Mouse (Mus musculus): ENCODE data around the gene Hist3h2a. TPM values are rescaled to one million over a fixed set of nuclear protein-coding genes. Genes with fewer than 3 reads are reported as not detected.
A peak's percentile ranks its signal among the peaks of the same experiment; 100 is the strongest.
"Not testable (repeated sequence)": the region's sequence is repeated elsewhere in the genome, so short reads cannot be mapped to it uniquely, and the experiment has no call there.

The Hist3h2a gene
- polyA plus RNA-seq, 1 experiment from 2014 or later = 33.9 TPM

GRCm38 (mm10) chr11:58951210-58951609 lies 3.3 kb upstream of the Hist3h2a start:
- Histone ChIP-seq H3K36me3 (ENCODE audit: control insufficient read depth, insufficient read depth, low read length) (no peaks in the 10 kb centered on the region; the same call in 1 of the 2 replicates), H3K9me3 (ENCODE audit: control insufficient read depth, low read depth, low read length) (no peaks in the 10 kb centered on the region), H3K9ac (replicated peaks; ENCODE audit: low read depth, low read length) (no peak overlapping the region), H3K4me3 (ENCODE audit: low read depth, low read length) (no peak overlapping the region), H3K27ac (ENCODE audit: low read length) (no peak overlapping the region), H3K27me3 (ENCODE audit: control insufficient read depth, insufficient read depth, low read length) (no peaks in the 10 kb centered on the region), H3K4me2 (replicated peaks; ENCODE audit: low read depth, low read length) (no peak overlapping the region), H3K4me1 (ENCODE audit: control insufficient read depth, insufficient read depth, low read length) (peaks cover 3% of the 10 kb centered on the region; the same call in 1 of the 2 replicates)
- ATAC-seq (ENCODE audit: insufficient number of reproducible peaks, insufficient read depth, low FRiP score, low read depth) = no peak
- WGBS = 66% methylated on average over 5 of the region's 5 CpGs

- H3K36me3 ChIP-seq (ENCODE audit: control insufficient read depth, insufficient read depth, low read length) = peaks cover 4% of the 10 kb centered on the region
- no peaks in the 10 kb centered on the region for H3K9me3 ChIP-seq (ENCODE audit: control insufficient read depth, low read depth, low read length)
- peaks cover 11% of the 10 kb centered on the region for H3K4me1 ChIP-seq (ENCODE audit: control insufficient read depth, insufficient read depth, low read length)
- H3K9ac ChIP-seq (replicated peaks; ENCODE audit: low read depth, low read length) = peak overlapping the region; percentile 60
- H3K27me3 ChIP-seq (ENCODE audit: control insufficient read depth, insufficient read depth, low read length) = no peaks in the 10 kb centered on the region
- peak overlapping the region; percentile 97 for H3K27ac ChIP-seq (ENCODE audit: low read length)
- peak overlapping the region; percentile 59 for H3K4me3 ChIP-seq (ENCODE audit: low read depth, low read length)
- peak overlapping the region; percentile 93 for H3K4me2 ChIP-seq (replicated peaks; ENCODE audit: low read depth, low read length)
- ATAC-seq (ENCODE audit: insufficient number of reproducible peaks, insufficient read depth, low FRiP score, low read depth) = peak; percentile 8; the same call in 1 of the 2 replicates
- WGBS = under 1% methylated on average over 33 of the region's 33 CpGs
Measured at GRCm38 (mm10) chr11:58953351-58954169, 925 bp upstream of the Hist3h2a start.

- H3K4me3 ChIP-seq (ENCODE audit: low read depth, low read length) = peak overlapping the region; percentile 59
- not testable (repeated sequence) for H3K36me3 ChIP-seq (ENCODE audit: control insufficient read depth, insufficient read depth, low read length); H3K27me3 ChIP-seq (ENCODE audit: control insufficient read depth, insufficient read depth, low read length); ATAC-seq (ENCODE audit: insufficient number of reproducible peaks, insufficient read depth, low FRiP score, low read depth); H3K9me3 ChIP-seq (ENCODE audit: control insufficient read depth, low read depth, low read length)
- H3K4me2 ChIP-seq (replicated peaks; ENCODE audit: low read depth, low read length) = peak overlapping the region; percentile 93
- WGBS = 0% methylated on average over 14 of the region's 17 CpGs
- peak overlapping the region; percentile 97 for H3K27ac ChIP-seq (ENCODE audit: low read length)
- H3K4me1 ChIP-seq (ENCODE audit: control insufficient read depth, insufficient read depth, low read length) = peaks cover 11% of the 10 kb centered on the region
- H3K9ac ChIP-seq (replicated peaks; ENCODE audit: low read depth, low read length) = peak overlapping the region; percentile 60; the same call in 1 of the 2 replicates
Measured at GRCm38 (mm10) chr11:58954170-58954419, 390 bp upstream of the Hist3h2a start.

- Histone ChIP-seq H3K27ac (ENCODE audit: low read length) (peak overlapping the region; percentile 97), H3K9ac (replicated peaks; ENCODE audit: low read depth, low read length) (peak overlapping the region; percentile 94), H3K4me3 (ENCODE audit: low read depth, low read length) (peak overlapping the region; percentile 59), H3K4me1 (ENCODE audit: control insufficient read depth, insufficient read depth, low read length) (peaks cover 18% of the 10 kb centered on the region), H3K4me2 (replicated peaks; ENCODE audit: low read depth, low read length) (peak overlapping the region; percentile 57), H3K27me3 (ENCODE audit: control insufficient read depth, insufficient read depth, low read length) (no peaks in the 10 kb centered on the region), H3K36me3 (ENCODE audit: control insufficient read depth, insufficient read depth, low read length) (peaks cover 4% of the 10 kb centered on the region), H3K9me3 (ENCODE audit: control insufficient read depth, low read depth, low read length) (no peaks in the 10 kb centered on the region)
- WGBS = under 1% methylated on average over 20 of the region's 20 CpGs
- ATAC-seq (ENCODE audit: insufficient number of reproducible peaks, insufficient read depth, low FRiP score, low read depth) = peak; percentile 5; the same call in 1 of the 2 replicates
Measured at GRCm38 (mm10) chr11:58955143-58955867, 820 bp downstream of the Hist3h2a start.

- 10% methylated on average over 8 of the region's 8 CpGs for WGBS
- ATAC-seq (ENCODE audit: insufficient number of reproducible peaks, insufficient read depth, low FRiP score, low read depth) = no peak
- H3K4me1 ChIP-seq (ENCODE audit: control insufficient read depth, insufficient read depth, low read length) = peaks cover 18% of the 10 kb centered on the region
- H3K27ac ChIP-seq (ENCODE audit: low read length) = peak overlapping the region; percentile 97; the same call in 1 of the 2 replicates
- H3K4me3 ChIP-seq (ENCODE audit: low read depth, low read length) = peak overlapping the region; percentile 59
- H3K4me2 ChIP-seq (replicated peaks; ENCODE audit: low read depth, low read length) = peak overlapping the region; percentile 57
- no peaks in the 10 kb centered on the region for H3K9me3 ChIP-seq (ENCODE audit: control insufficient read depth, low read depth, low read length)
- no peaks in the 10 kb centered on the region for H3K27me3 ChIP-seq (ENCODE audit: control insufficient read depth, insufficient read depth, low read length)
- peaks cover 4% of the 10 kb centered on the region for H3K36me3 ChIP-seq (ENCODE audit: control insufficient read depth, insufficient read depth, low read length)
- peak overlapping the region; percentile 94 for H3K9ac ChIP-seq (replicated peaks; ENCODE audit: low read depth, low read length)
Measured at GRCm38 (mm10) chr11:58955868-58956257, 1.4 kb downstream of the Hist3h2a start.

- Histone ChIP-seq H3K36me3 (ENCODE audit: control insufficient read depth, insufficient read depth, low read length) (peaks cover 4% of the 10 kb centered on the region), H3K4me2 (replicated peaks; ENCODE audit: low read depth, low read length) (peak overlapping the region; percentile 57), H3K4me1 (ENCODE audit: control insufficient read depth, insufficient read depth, low read length) (peaks cover 18% of the 10 kb centered on the region), H3K9me3 (ENCODE audit: control insufficient read depth, low read depth, low read length) (peaks cover 4% of the 10 kb centered on the region; the same call in 1 of the 2 replicates), H3K27me3 (ENCODE audit: control insufficient read depth, insufficient read depth, low read length) (0 out of 2 replicates have a peak, but pooled peaks cover 3% of the 10 kb centered on the region), H3K4me3 (ENCODE audit: low read depth, low read length) (peak overlapping the region; percentile 59; the same call in 1 of the 2 replicates), H3K9ac (replicated peaks; ENCODE audit: low read depth, low read length) (no peak overlapping the region), H3K27ac (ENCODE audit: low read length) (no peak overlapping the region)
- ATAC-seq (ENCODE audit: insufficient number of reproducible peaks, insufficient read depth, low FRiP score, low read depth) = no peak
- 89% methylated on average over 5 of the region's 5 CpGs for WGBS
Measured at GRCm38 (mm10) chr11:58957226-58957914, 2.9 kb downstream of the Hist3h2a start.

GRCm38 (mm10) chr11:58958536-58958935 lies 4.1 kb downstream of the Hist3h2a start:
- no peak overlapping the region for H3K9ac ChIP-seq (replicated peaks; ENCODE audit: low read depth, low read length)
- H3K4me1 ChIP-seq (ENCODE audit: control insufficient read depth, insufficient read depth, low read length) = peaks cover 18% of the 10 kb centered on the region
- H3K27ac ChIP-seq (ENCODE audit: low read length) = no peak overlapping the region; the same call in 1 of the 2 replicates
- no peak overlapping the region for H3K4me2 ChIP-seq (replicated peaks; ENCODE audit: low read depth, low read length)
- peaks cover 4% of the 10 kb centered on the region; the same call in 1 of the 2 replicates for H3K9me3 ChIP-seq (ENCODE audit: control insufficient read depth, low read depth, low read length)
- WGBS = 86% methylated on average over 6 of the region's 6 CpGs
- H3K27me3 ChIP-seq (ENCODE audit: control insufficient read depth, insufficient read depth, low read length) = 0 out of 2 replicates have a peak, but pooled peaks cover 3% of the 10 kb centered on the region
- no peak overlapping the region for H3K4me3 ChIP-seq (ENCODE audit: low read depth, low read length)
- H3K36me3 ChIP-seq (ENCODE audit: control insufficient read depth, insufficient read depth, low read length) = peaks cover 4% of the 10 kb centered on the region
- ATAC-seq (ENCODE audit: insufficient number of reproducible peaks, insufficient read depth, low FRiP score, low read depth) = no peak
